Mouse (Mus musculus): ENCODE measurements around the gene Hps3. TPM values are rescaled to one million over a fixed set of nuclear protein-coding genes. Genes with fewer than 3 reads are reported as not detected.
"Not testable (repeated sequence)": the region's sequence is repeated elsewhere in the genome, so short reads cannot be mapped to it uniquely, and the experiment has no call there.

Gene Hps3
- total and polyA plus RNA-seq, 2 experiments from 2014 or later: 9.4 to 11.0 TPM

GRCm38 (mm10) chr3:20057306-20058196 lies 22.4 kb upstream of the Hps3 start, which contains the start of gene Hltf:
Gene Hltf, plus strand, starts transcription at chr3:20057811.
- peak; percentile 94 for DNase-seq (ENCODE audit: low spot score)

GRCm38 (mm10) chr3:20044736-20045135 lies 9.6 kb upstream of the Hps3 start:
- not testable (repeated sequence) for H3K27me3 ChIP-seq (ENCODE audit: control insufficient read depth, insufficient read depth, low read length); DNase-seq (ENCODE audit: low spot score); H3K9ac ChIP-seq (replicated peaks; ENCODE audit: low read depth, low read length); H3K4me1 ChIP-seq (ENCODE audit: control insufficient read depth, insufficient read depth); ATAC-seq (ENCODE audit: insufficient read depth, low read depth); H3K9me3 ChIP-seq (replicated peaks; ENCODE audit: control insufficient read depth, low read length); H3K4me2 ChIP-seq (ENCODE audit: low read depth, low read length); H3K27ac ChIP-seq (ENCODE audit: low read depth); H3K36me3 ChIP-seq (replicated peaks; ENCODE audit: control insufficient read depth, insufficient read depth, low read length); H3K4me3 ChIP-seq (ENCODE audit: low read depth, low read length)
- 69% methylated on average over 3 of the region's 3 CpGs for WGBS

More at GRCm38 (mm10) chr3:20057306-20058196, 22.4 kb upstream of the Hps3 start, which contains the start of gene Hltf:
- Histone ChIP-seq H3K9ac (replicated peaks; ENCODE audit: low read depth, low read length) (peak within 1 kb of the TSS; percentile 75), H3K27ac (ENCODE audit: low read depth) (peak within 1 kb of the TSS; percentile 81), H3K27me3 (ENCODE audit: control insufficient read depth, insufficient read depth, low read length) (no peaks in the 10 kb centered on the region), H3K4me3 (ENCODE audit: low read depth, low read length) (peak within 1 kb of the TSS; percentile 98), H3K4me2 (ENCODE audit: low read depth, low read length) (peak within 1 kb of the TSS; percentile 77), H3K9me3 (replicated peaks; ENCODE audit: control insufficient read depth, low read length) (no peaks in the 10 kb centered on the region), H3K36me3 (replicated peaks; ENCODE audit: control insufficient read depth, insufficient read depth, low read length) (peaks cover 11% of the 10 kb centered on the region), H3K4me1 (ENCODE audit: control insufficient read depth, insufficient read depth) (peaks cover 6% of the 10 kb centered on the region)
- peak; percentile 52; the same call in 1 of the 2 replicates for TF ChIP-seq EP300 (IDR thresholded peaks at IDR 0.05; ENCODE audit: low read depth)
- TF ChIP-seq CTCF (IDR thresholded peaks at IDR 0.05; ENCODE audit: low read depth): no peak
- WGBS: under 1% methylated on average over 54 of the region's 54 CpGs
- ATAC-seq (ENCODE audit: insufficient read depth, low read depth): peak; percentile 100

DNA sequence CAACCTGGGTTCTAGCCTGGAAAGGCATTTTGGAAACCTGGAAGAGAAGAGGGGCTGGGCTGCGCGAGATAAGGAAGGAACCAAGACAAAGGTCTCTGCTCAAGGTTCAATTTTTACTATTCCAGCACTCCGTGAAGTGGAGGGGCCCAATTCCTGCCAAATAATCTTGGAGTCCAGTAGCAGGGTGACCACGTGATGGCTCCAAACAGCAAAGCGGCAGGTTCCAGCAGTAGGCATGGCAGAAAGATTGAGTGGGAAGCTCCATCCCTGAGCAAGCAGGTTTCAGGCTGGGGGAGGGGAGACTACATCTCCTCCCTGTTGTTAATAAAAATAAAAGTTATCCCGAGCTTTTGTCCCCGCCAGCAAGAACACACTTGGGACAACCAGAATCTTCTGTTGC lies 6.3 kb upstream of the Hps3 start:
- not testable (repeated sequence) for H3K4me2 ChIP-seq (ENCODE audit: low read depth, low read length); H3K9me3 ChIP-seq (replicated peaks; ENCODE audit: control insufficient read depth, low read length); H3K4me1 ChIP-seq (ENCODE audit: control insufficient read depth, insufficient read depth); H3K27ac ChIP-seq (ENCODE audit: low read depth); H3K4me3 ChIP-seq (ENCODE audit: low read depth, low read length); ATAC-seq (ENCODE audit: insufficient read depth, low read depth); H3K36me3 ChIP-seq (replicated peaks; ENCODE audit: control insufficient read depth, insufficient read depth, low read length); H3K9ac ChIP-seq (replicated peaks; ENCODE audit: low read depth, low read length); DNase-seq (ENCODE audit: low spot score); H3K27me3 ChIP-seq (ENCODE audit: control insufficient read depth, insufficient read depth, low read length)
- WGBS: 87% methylated on average over 7 of the region's 7 CpGs

- H3K4me2 ChIP-seq (ENCODE audit: low read depth, low read length): no peak overlapping the region
- 79% methylated on average over 4 of the region's 4 CpGs for WGBS
- DNase-seq (ENCODE audit: low spot score) (no peak), ATAC-seq (ENCODE audit: insufficient read depth, low read depth) (no peak)
- H3K4me3 ChIP-seq (ENCODE audit: low read depth, low read length): no peak overlapping the region
- no peaks in the 10 kb centered on the region; the same call in 1 of the 2 replicates for H3K4me1 ChIP-seq (ENCODE audit: control insufficient read depth, insufficient read depth)
- no peak overlapping the region for H3K9ac ChIP-seq (replicated peaks; ENCODE audit: low read depth, low read length)
- no peak overlapping the region for H3K27ac ChIP-seq (ENCODE audit: low read depth)
- H3K9me3 ChIP-seq (replicated peaks; ENCODE audit: control insufficient read depth, low read length): no peaks in the 10 kb centered on the region
- H3K36me3 ChIP-seq (replicated peaks; ENCODE audit: control insufficient read depth, insufficient read depth, low read length): no peaks in the 10 kb centered on the region
- H3K27me3 ChIP-seq (ENCODE audit: control insufficient read depth, insufficient read depth, low read length): no peaks in the 10 kb centered on the region
- TF ChIP-seq EP300 (IDR thresholded peaks at IDR 0.05; ENCODE audit: low read depth): no peak
- no peak for TF ChIP-seq CTCF (IDR thresholded peaks at IDR 0.05; ENCODE audit: low read depth)
These were observed 954 bp upstream of the Hps3 start for GRCm38 (mm10) chr3:20036069-20036468.

- DNase-seq (ENCODE audit: low spot score): no peak
- TF ChIP-seq CTCF (IDR thresholded peaks at IDR 0.05; ENCODE audit: low read depth) (no peak), EP300 (IDR thresholded peaks at IDR 0.05; ENCODE audit: low read depth) (no peak)
- H3K9me3 ChIP-seq (replicated peaks; ENCODE audit: control insufficient read depth, low read length): no peaks in the 10 kb centered on the region
- WGBS: 12% methylated on average over 10 of the region's 10 CpGs
- H3K9ac ChIP-seq (replicated peaks; ENCODE audit: low read depth, low read length): peak overlapping the region; percentile 57
- H3K27ac ChIP-seq (ENCODE audit: low read depth): peak overlapping the region; percentile 77
- peak overlapping the region; percentile 76 for H3K4me2 ChIP-seq (ENCODE audit: low read depth, low read length)
- 0 out of 2 replicates have a peak, but pooled peaks cover 8% of the 10 kb centered on the region for H3K36me3 ChIP-seq (replicated peaks; ENCODE audit: control insufficient read depth, insufficient read depth, low read length)
- peak overlapping the region; percentile 82 for H3K4me3 ChIP-seq (ENCODE audit: low read depth, low read length)
- H3K27me3 ChIP-seq (ENCODE audit: control insufficient read depth, insufficient read depth, low read length): no peaks in the 10 kb centered on the region
- no peaks in the 10 kb centered on the region; the same call in 1 of the 2 replicates for H3K4me1 ChIP-seq (ENCODE audit: control insufficient read depth, insufficient read depth)
- no peak for ATAC-seq (ENCODE audit: insufficient read depth, low read depth)
These were observed 1.1 kb downstream of the Hps3 start for GRCm38 (mm10) chr3:20033761-20034718.

All from heart, postnatal 0 days (tissue).